Mouse (Mus musculus) heart, embryonic 10.5 days (tissue): ENCODE results near the gene Oard1. TPM values are rescaled to one million over a fixed set of nuclear protein-coding genes. Genes with fewer than 3 reads are reported as not detected.

Source experiments
- DNase-seq: peaks from one replicate; pipeline ENCODE4 v3.0.0-alpha.2; 2017; ENCODE audit warnings: low spot score
- H3K27ac ChIP-seq: fragments of 300-500 bp; sonication (generic); 2 replicates; pipeline ENCODE4 v1.5.1; 2016; ENCODE audit warnings: mild to moderate bottlenecking
- H3K27me3 ChIP-seq: fragments of 300-500 bp; sonication (generic); 2 replicates; pipeline ENCODE4 v1.6.1; 2016; ENCODE audit warnings: mild to moderate bottlenecking; ENCODE audit not compliant: poor library complexity, insufficient read depth, severe bottlenecking
- H3K36me3 ChIP-seq: fragments of 300-500 bp; sonication (generic); 2 replicates; pipeline ENCODE4 v1.6.1; 2016; ENCODE audit warnings: mild to moderate bottlenecking, moderate library complexity
- H3K4me1 ChIP-seq: fragments of 300-500 bp; sonication (generic); 2 replicates; pipeline ENCODE4 v1.6.1; 2016; ENCODE audit warnings: mild to moderate bottlenecking
- H3K4me3 ChIP-seq: fragments of 300-500 bp; sonication (generic); 2 replicates; pipeline ENCODE4 v1.5.1; 2016; ENCODE audit warnings: mild to moderate bottlenecking, moderate library complexity
- H3K9me3 ChIP-seq: fragments of 300-500 bp; sonication (generic); 2 replicates; pipeline ENCODE4 v1.6.1; 2016; ENCODE audit warnings: mild to moderate bottlenecking, moderate library complexity
- WGBS: fragments of 180-500 bp; shearing (Covaris S2); methylation state at CpG from one replicate; pipeline ENCODE4 v1.1.7; 2016; 5-methylcytosine and 5-hydroxymethylcytosine counted together
- polyA plus RNA-seq: library from polyadenylated mRNA; unstranded; fragments of >200 nt; fragmentation: Nextera tagmentation; extraction: Ambion mirVana; gene quantifications from 2 replicates; pipeline ENCODE4 v1.2.1, GENCODE M21; 2016

The Oard1 gene
- polyA plus RNA-seq: 56.7 and 78.1 TPM in 2 replicates

- under 1% methylated on average over 83 of the region's 84 CpGs for WGBS
- Histone ChIP-seq H3K4me1 (peaks cover 23% of the 10 kb centered on the region), H3K27ac (peak within 1 kb of the TSS; percentile 99), H3K9me3 (no peaks in the 10 kb centered on the region), H3K4me3 (peak within 1 kb of the TSS; percentile 91), H3K36me3 (peaks cover 18% of the 10 kb centered on the region), H3K27me3 (no peaks in the 10 kb centered on the region)
- peak; percentile 100 for DNase-seq
Measured at GRCm38 (mm10) chr17:48409380-48410298, at the start of gene Oard1, which contains the start of gene Nfya. Oard1 (plus strand) TSS chr17:48410014. Nfya (minus strand) TSS chr17:48409906.

GRCm38 (mm10) chr17:48360462-48360861, 49.4 kb upstream of the Oard1 start:
- H3K9me3 ChIP-seq: no peaks in the 10 kb centered on the region
- 29% methylated on average over 4 of the region's 4 CpGs for WGBS

GRCm38 (mm10) chr17:48362346-48362745, 47.5 kb upstream of the Oard1 start:
- no peaks in the 10 kb centered on the region for H3K27me3 ChIP-seq
- no peaks in the 10 kb centered on the region for H3K9me3 ChIP-seq
- no peak overlapping the region for H3K4me3 ChIP-seq
- H3K4me1 ChIP-seq: peaks cover 33% of the 10 kb centered on the region
- no peaks in the 10 kb centered on the region for H3K36me3 ChIP-seq
- no peak overlapping the region for H3K27ac ChIP-seq
- DNase-seq: no peak
- WGBS: 51% methylated on average over 3 of the region's 3 CpGs

More at GRCm38 (mm10) chr17:48360462-48360861, 49.4 kb upstream of the Oard1 start:
- Histone ChIP-seq H3K27ac (no peak overlapping the region), H3K4me1 (peaks cover 28% of the 10 kb centered on the region), H3K4me3 (no peak overlapping the region), H3K36me3 (no peaks in the 10 kb centered on the region), H3K27me3 (no peaks in the 10 kb centered on the region)
- no peak for DNase-seq

DNA sequence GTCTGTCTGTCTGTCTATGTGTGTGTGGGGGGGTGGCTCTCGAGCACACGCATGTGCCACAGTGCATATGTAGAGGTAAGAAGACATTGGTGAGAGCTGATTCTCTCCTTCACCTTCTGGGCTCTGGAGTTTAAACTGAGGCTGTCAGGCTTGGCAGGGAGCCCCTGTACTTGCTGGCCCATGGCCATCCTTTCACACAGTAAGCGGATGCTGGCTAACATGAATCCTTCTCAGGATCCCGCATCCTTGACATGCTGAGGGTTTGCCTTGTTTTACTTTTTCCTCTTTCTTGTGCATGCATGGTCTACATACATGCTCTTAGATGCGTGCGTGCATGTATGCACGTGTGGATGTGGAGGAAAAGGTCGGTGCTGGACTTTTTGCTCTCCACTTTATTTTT, 46.8 kb upstream of the Oard1 start:
- Histone ChIP-seq H3K27ac (no peak overlapping the region), H3K27me3 (no peaks in the 10 kb centered on the region), H3K36me3 (no peaks in the 10 kb centered on the region), H3K4me3 (no peak overlapping the region), H3K9me3 (no peaks in the 10 kb centered on the region), H3K4me1 (peaks cover 33% of the 10 kb centered on the region)
- no peak for DNase-seq
- 87% methylated on average over 8 of the region's 8 CpGs for WGBS

- no peaks in the 10 kb centered on the region for H3K9me3 ChIP-seq
- H3K36me3 ChIP-seq: no peaks in the 10 kb centered on the region
- 0 out of 2 replicates have a peak overlapping the region, but pooled peaks have one; percentile 3 for H3K27ac ChIP-seq
- peaks cover 33% of the 10 kb centered on the region for H3K4me1 ChIP-seq
- WGBS: 69% methylated on average over 6 of the region's 6 CpGs
- no peaks in the 10 kb centered on the region for H3K27me3 ChIP-seq
- DNase-seq: no peak
- H3K4me3 ChIP-seq: no peak overlapping the region
Measured at GRCm38 (mm10) chr17:48363421-48363965, 46.3 kb upstream of the Oard1 start.

DNA sequence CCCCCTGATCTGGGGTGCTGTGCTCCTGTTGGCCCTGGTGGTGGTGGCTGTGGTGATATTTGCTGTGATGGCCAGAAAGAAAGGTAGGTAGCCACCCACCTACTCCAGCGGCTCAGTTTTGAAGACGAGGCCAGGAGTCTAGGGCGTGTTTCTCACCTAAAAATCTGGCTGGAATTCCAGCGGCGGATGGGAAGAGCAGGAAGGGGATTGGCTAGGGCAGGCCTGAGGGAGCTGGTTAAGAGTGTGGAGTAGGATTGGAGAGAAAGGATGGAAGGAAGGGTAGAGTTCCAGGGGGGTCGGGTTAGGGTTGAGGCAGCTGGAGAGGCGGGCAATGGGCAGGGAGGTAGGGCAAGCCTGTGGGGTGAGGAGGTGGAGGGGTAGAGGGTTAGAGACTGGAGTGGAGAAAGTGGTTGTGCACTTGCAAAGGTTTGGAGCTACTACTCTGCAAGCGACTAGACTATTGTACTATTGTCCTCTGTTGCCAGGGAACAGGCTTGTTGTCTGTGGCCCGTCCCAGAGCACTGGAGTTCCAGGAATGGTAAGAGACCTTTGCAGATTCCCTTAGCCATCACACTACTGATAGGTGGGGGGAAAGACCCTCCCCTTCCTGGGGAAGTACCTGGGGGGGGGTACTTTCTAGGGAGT, 44.2 kb upstream of the Oard1 start:
- Histone ChIP-seq H3K4me1 (peaks cover 29% of the 10 kb centered on the region), H3K4me3 (no peak overlapping the region), H3K27ac (no peak overlapping the region), H3K36me3 (no peaks in the 10 kb centered on the region), H3K27me3 (no peaks in the 10 kb centered on the region), H3K9me3 (no peaks in the 10 kb centered on the region)
- 70% methylated on average over 9 of the region's 9 CpGs for WGBS
- DNase-seq: no peak

DNA sequence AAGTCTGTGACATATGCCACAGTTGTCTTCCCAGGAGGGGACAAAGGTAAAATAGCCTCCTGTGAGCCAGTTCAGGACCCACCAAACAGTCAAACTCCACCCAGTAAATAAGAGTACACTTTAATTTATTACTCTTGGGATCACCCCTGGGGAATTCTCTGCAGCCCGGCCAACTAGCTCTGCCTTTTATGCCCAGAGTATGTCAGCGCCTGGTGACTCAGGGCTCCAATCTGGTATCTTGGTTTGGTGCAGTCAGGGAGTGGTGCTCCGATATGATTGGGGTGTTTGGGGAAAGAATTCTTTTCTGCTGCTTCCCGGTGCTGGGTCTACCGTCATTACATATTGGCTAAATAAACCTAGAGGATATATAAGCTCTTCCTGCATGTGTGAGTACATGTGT, 43.0 kb upstream of the Oard1 start:
- no peaks in the 10 kb centered on the region for H3K9me3 ChIP-seq
- 73% methylated on average over 5 of the region's 5 CpGs for WGBS

DNA sequence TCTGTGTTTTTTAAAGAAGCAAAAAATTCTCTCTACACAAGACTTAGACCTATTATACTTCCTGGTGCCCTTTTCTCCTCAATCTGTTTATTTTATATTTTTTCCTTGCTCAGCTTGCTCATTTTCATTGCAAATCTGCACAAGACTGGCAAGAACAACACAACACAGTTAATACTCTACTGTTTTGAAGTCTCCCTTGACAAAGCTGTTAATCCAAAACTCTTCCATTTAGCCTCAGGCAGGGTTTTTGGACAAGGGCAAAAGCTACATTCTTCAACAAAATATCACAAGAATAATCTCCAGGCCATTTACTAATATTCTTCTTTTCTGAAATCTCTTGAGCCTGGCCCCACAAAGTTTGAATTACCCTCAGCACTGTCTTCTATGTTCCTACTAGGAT, 38.2 kb upstream of the Oard1 start:
- Histone ChIP-seq H3K4me3 (no peak overlapping the region), H3K9me3 (no peaks in the 10 kb centered on the region), H3K27me3 (no peaks in the 10 kb centered on the region), H3K27ac (no peak overlapping the region), H3K4me1 (no peaks in the 10 kb centered on the region), H3K36me3 (no peaks in the 10 kb centered on the region)
- no peak for DNase-seq

More for the DNA sequence above, 43.0 kb upstream of the Oard1 start:
- Histone ChIP-seq H3K27ac (no peak overlapping the region), H3K27me3 (no peaks in the 10 kb centered on the region), H3K4me1 (peaks cover 25% of the 10 kb centered on the region), H3K36me3 (no peaks in the 10 kb centered on the region), H3K4me3 (no peak overlapping the region)
- DNase-seq: no peak

- DNase-seq: no peak
- Histone ChIP-seq H3K27ac (no peak overlapping the region), H3K27me3 (no peaks in the 10 kb centered on the region), H3K9me3 (no peaks in the 10 kb centered on the region), H3K4me3 (no peak overlapping the region), H3K36me3 (no peaks in the 10 kb centered on the region), H3K4me1 (no peaks in the 10 kb centered on the region)
- 71% methylated on average over 8 of the region's 8 CpGs for WGBS
Measured at GRCm38 (mm10) chr17:48372987-48373386, 36.8 kb upstream of the Oard1 start.

DNA sequence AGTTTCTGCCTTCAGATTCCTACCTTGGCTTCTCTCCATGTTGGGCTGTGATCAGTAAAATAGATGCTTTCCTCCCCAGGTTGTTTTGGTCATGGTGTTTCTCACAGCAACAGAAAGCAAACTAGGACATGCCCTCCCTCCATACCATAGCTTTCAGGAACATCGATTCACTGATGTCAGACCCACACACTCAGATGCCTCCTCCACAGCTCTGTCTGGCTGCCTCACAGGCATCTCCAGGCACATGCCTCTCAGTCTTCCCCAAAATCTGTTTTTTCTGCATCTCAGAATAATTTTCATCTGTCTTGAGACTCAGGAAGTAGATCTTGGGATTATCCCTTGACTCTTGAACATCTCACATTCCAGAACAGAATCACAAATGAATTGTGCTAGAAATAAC, 33.7 kb upstream of the Oard1 start:
- 81% methylated on average over 1 of the region's 1 CpGs for WGBS
- H3K4me1 ChIP-seq: no peaks in the 10 kb centered on the region
- no peak overlapping the region for H3K27ac ChIP-seq
- no peaks in the 10 kb centered on the region for H3K36me3 ChIP-seq
- no peaks in the 10 kb centered on the region for H3K9me3 ChIP-seq
- DNase-seq: no peak
- H3K4me3 ChIP-seq: no peak overlapping the region
- no peaks in the 10 kb centered on the region for H3K27me3 ChIP-seq

GRCm38 (mm10) chr17:48379050-48379449, 30.8 kb upstream of the Oard1 start:
- H3K27me3 ChIP-seq: no peaks in the 10 kb centered on the region
- H3K4me3 ChIP-seq: no peak overlapping the region
- H3K27ac ChIP-seq: no peak overlapping the region
- no peak for DNase-seq
- no peaks in the 10 kb centered on the region for H3K4me1 ChIP-seq
- no peaks in the 10 kb centered on the region for H3K36me3 ChIP-seq
- H3K9me3 ChIP-seq: no peaks in the 10 kb centered on the region

DNA sequence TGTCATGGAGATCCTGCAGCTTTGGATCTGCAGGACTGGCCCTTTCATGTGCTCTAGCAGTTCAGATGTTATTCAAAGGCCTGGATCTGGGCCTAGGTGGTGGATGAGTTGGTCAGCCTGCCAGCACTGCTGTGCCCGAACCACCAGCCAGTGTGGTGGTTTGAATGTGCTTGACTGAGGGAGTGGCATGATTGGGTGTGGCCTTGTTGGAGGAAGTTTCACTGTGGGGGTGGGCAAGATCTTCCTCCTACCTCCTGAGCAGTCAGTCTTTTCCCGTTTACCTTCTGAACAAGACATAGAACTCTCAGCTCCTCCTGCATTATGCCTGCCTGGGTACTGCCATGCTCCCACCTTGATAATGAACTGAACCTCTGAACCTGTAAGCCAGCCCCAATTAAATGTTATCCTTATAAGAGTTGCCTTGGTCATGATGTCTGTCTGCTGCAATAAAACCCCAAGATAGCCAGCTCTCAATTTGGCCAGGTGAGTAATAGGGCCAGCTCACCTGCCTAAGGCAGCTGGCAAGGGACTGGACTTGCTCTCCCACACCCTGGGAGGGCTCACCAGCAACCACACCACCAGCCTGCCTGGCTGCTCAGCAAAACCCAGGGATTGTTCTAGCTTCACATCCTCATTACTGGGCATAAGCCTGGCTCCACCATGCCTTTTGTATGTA, 23.9 kb upstream of the Oard1 start:
- 81% methylated on average over 2 of the region's 2 CpGs for WGBS
- Histone ChIP-seq H3K36me3 (peaks cover 48% of the 10 kb centered on the region), H3K4me3 (no peak overlapping the region), H3K27ac (no peak overlapping the region), H3K4me1 (no peaks in the 10 kb centered on the region), H3K27me3 (no peaks in the 10 kb centered on the region), H3K9me3 (no peaks in the 10 kb centered on the region)
- no peak for DNase-seq
